9 mouse cellular contexts compared by ENCODE assay signal in the genomic region with DNA sequence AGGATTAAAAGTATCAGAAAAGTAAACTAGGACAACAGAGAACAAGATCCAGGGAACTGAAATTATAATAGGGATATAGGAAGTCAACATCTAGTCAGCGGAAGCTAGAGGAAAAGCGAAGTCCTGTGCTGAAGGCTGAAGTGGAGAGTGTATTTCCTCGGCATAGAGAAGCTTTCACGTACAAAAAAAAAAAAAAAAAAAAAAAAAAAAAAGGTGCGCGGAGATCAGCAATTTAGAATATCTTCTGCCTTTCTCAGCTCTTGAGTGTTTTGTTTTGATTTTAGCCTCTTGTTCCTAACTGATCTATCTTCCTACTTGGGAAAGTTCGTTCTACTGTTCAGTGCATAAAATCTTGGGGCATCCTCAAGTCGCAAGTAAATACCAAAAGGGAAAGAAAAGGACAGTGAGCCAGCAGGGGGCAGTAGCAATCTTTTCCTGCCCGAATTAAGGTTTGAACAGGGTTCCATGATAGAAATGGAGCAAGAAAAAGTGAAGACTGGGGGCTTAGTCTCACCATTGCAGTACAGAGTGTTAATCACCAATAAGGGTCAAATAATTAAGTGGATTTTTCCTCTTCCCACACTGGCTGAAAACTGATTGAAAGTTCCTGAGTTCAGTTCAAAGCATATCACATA. TPM values are rescaled to one million over a fixed set of nuclear protein-coding genes. Genes with fewer than 3 reads are reported as not detected.
DNase-seq lines count a peak whose midpoint lies in the region; ATAC-seq and TF ChIP-seq lines count a peak whose summit lies in the region.
"Had no signal": no experiment of that assay in that cellular context is flagged by ENCODE, and none has a peak within 500 bp of the region (broad histone marks: within the 10 kb centered on the region; RNA-seq: fewer than 3 reads in every experiment).

No protein-coding gene starts in this region.

- DNase-seq in cerebellum, adult 18-20 months: peak; percentile 20 to 56
- no peak for DNase-seq in cerebellum, adult 11-12 months
- DNase-seq in MEL (ENCODE audit: low read depth, low spot score): peak; percentile 2
- DNase-seq in frontal cortex, postnatal 36 days (ENCODE audit: low spot score in 2 of 2): peak; percentile 50 to 72
- peak; percentile 21 to 49 for DNase-seq in layer of hippocampus, postnatal 36 days
- peak; percentile 58 for DNase-seq in neural tube, embryonic 11.5 days (ENCODE audit: low spot score)
- DNase-seq in thymus, postnatal 0 days (ENCODE audit: low spot score): no peak

- TF ChIP-seq RAD21 in MEL (IDR thresholded peaks at IDR 0.05; ENCODE audit: low read depth, low read length): peak; percentile 1; the same call in 1 of the 2 replicates

- no peaks in the 10 kb centered on the region for H3K36me3 ChIP-seq in MEL (ENCODE audit: control insufficient read depth in 1 of 2, insufficient read depth in 2 of 2, low read length in 2 of 2)
- no peaks in the 10 kb centered on the region for H3K36me3 ChIP-seq in neural tube, embryonic 11.5 days (ENCODE audit: control insufficient read depth, insufficient read depth, low read length)

- WGBS in neural tube, embryonic 11.5 days: 13% methylated on average over 9 of the region's 9 CpGs

- H3K4me3 ChIP-seq in MEL (ENCODE audit: control insufficient read depth in 1 of 2, insufficient read depth in 1 of 2, low read depth in 2 of 2, low read length in 2 of 2): no peak overlapping the region
- H3K4me3 ChIP-seq in neural tube, embryonic 11.5 days (ENCODE audit: low read depth, low read length): no peak overlapping the region

- H3K9me3 ChIP-seq in MEL (replicated peaks; ENCODE audit: insufficient read depth, low read length): no peaks in the 10 kb centered on the region
- H3K9me3 ChIP-seq in neural tube, embryonic 11.5 days (ENCODE audit: control insufficient read depth, low read length): no peaks in the 10 kb centered on the region

- peak in 1 of 3 experiments; percentile 8; a peak in 1 of 6 replicates for TF ChIP-seq CTCF in MEL (IDR thresholded peaks at IDR 0.05 in 2 of 3, conservative IDR thresholded peaks at IDR 0.05 in 1 of 3; ENCODE audit: control insufficient read depth in 1 of 3, insufficient read depth in 1 of 3, low read depth in 2 of 3, low read length in 3 of 3, poor library complexity in 1 of 3, severe bottlenecking in 1 of 3)

- no peaks in the 10 kb centered on the region for H3K27me3 ChIP-seq in MEL (ENCODE audit: control insufficient read depth in 1 of 2, insufficient read depth in 2 of 2, low read length in 2 of 2)
- no peaks in the 10 kb centered on the region for H3K27me3 ChIP-seq in neural tube, embryonic 11.5 days (ENCODE audit: control insufficient read depth, insufficient read depth, low read length)

- H3K4me1 ChIP-seq in MEL (ENCODE audit: control insufficient read depth in 1 of 2, insufficient read depth in 2 of 2, low read length in 2 of 2): no peaks in the 10 kb centered on the region
- H3K4me1 ChIP-seq in neural tube, embryonic 11.5 days (ENCODE audit: control insufficient read depth, insufficient read depth, low read length): no peaks in the 10 kb centered on the region

- H3K27ac ChIP-seq in MEL (ENCODE audit: control insufficient read depth, low read depth, low read length): no peak overlapping the region
- H3K27ac ChIP-seq in neural tube, embryonic 11.5 days (ENCODE audit: low read depth, low read length): no peak overlapping the region

- no peak overlapping the region for H3K9ac ChIP-seq in MEL (ENCODE audit: control insufficient read depth, low read depth, low read length, poor library complexity, severe bottlenecking)
- H3K9ac ChIP-seq in neural tube, embryonic 11.5 days (ENCODE audit: low read length): no peak overlapping the region

- H3K4me2 ChIP-seq in neural tube, embryonic 11.5 days (ENCODE audit: low read depth): peak overlapping the region; percentile 25

- no peak for TF ChIP-seq EP300 in MEL (IDR thresholded peaks at IDR 0.05; ENCODE audit: low read depth in 1 of 2, low read length in 2 of 2)

- H3K79me2 ChIP-seq in MEL (ENCODE audit: control insufficient read depth, insufficient read depth, low read length, poor library complexity): no peaks in the 10 kb centered on the region

- no peak for TF ChIP-seq POLR2A in MEL (IDR thresholded peaks at IDR 0.05; ENCODE audit: control insufficient read depth in 1 of 2, insufficient read depth in 1 of 2, low read depth in 1 of 2, low read length in 2 of 2, poor library complexity in 1 of 2)

- 0 out of 2 replicates have a peak, but pooled peaks have one; percentile 11 for ATAC-seq in common myeloid progenitor, adult 5-6 weeks (replicated peaks; ENCODE audit: low read depth, poor library complexity, severe bottlenecking)
- peak; percentile 35; the same call in 1 of the 2 replicates for ATAC-seq in neural tube, embryonic 11.5 days (ENCODE audit: insufficient read depth, low FRiP score, low TSS enrichment)

TF ChIP-seq in MEL, 35 proteins besides CTCF, POLR2A, EP300 and RAD21:
- TF ChIP-seq ZMIZ1 (IDR thresholded peaks at IDR 0.05; ENCODE audit: low read depth, low read length) (no peak), CHD2 (IDR thresholded peaks at IDR 0.05; ENCODE audit: low read length) (no peak), MYC (IDR thresholded peaks at IDR 0.05; ENCODE audit: low read depth, low read length) (no peak), NELFE (IDR thresholded peaks at IDR 0.05; ENCODE audit: low read depth, low read length) (no peak)
TF ChIP-seq in MEL: peak in this region for 0.

RNA-seq across cellular contexts. Expression of a gene that starts 0.6 kb away (rescaled TPM):
- total RNA-seq in MEL (2012; rRNA removed): not detected in 2 replicates
- polyA plus RNA-seq in MEL (2012; ENCODE audit: insufficient read depth in 1 of 2, insufficient read length in 2 of 2, low read depth in 1 of 2, low replicate concordance in 2 of 2, missing spikeins in 1 of 2): not detected
- total RNA-seq in common myeloid progenitor, adult 5-6 weeks (2017): not detected in 2 replicates
- total RNA-seq in layer of hippocampus, postnatal 36 days (2021): 1 to 10 TPM; 7.9 to 8.0 TPM
- 1.1 and 1.2 TPM in 2 replicates for polyA plus RNA-seq in neural tube, embryonic 11.5 days (2014; fragmentation: Nextera tagmentation; extraction: Ambion mirVana)
- polyA plus RNA-seq in thymus, postnatal 0 days (2015; fragmentation: Nextera tagmentation; extraction: Ambion mirVana): not detected in 2 replicates
- polyA plus RNA-seq: spleen, adult 2 months had no signal

Comparison
In these comparisons a context has a peak if more than half of its experiments do, and no peak if none do; other contexts are left out.
1. DNase-seq: peak in cerebellum, adult 18-20 months (2 of 2), MEL (single experiment), frontal cortex, postnatal 36 days (2 of 2), layer of hippocampus, postnatal 36 days (2 of 2) and neural tube, embryonic 11.5 days (single experiment); none in cerebellum, adult 11-12 months (single experiment) and thymus, postnatal 0 days (single experiment).